Mouse (Mus musculus): ENCODE measurements around the gene Itpkb. TPM values are rescaled to one million over a fixed set of nuclear protein-coding genes. Genes with fewer than 3 reads are reported as not detected.

Gene Itpkb
- total and polyA plus RNA-seq, 3 experiments, result 4.2 to 14.4 (median 10.6) TPM

GRCm38 (mm10) chr1:180403694-180404606, 73.7 kb downstream of the Itpkb start (continued):
- TF ChIP-seq RAD21 (IDR thresholded peaks at IDR 0.05; ENCODE audit: low read depth, low read length), result no peak; the same call in 1 of the 2 replicates
- no peak for TF ChIP-seq USF2 (conservative IDR thresholded peaks at IDR 0.05; ENCODE audit: low read depth, low read length)
- TF ChIP-seq MAZ (IDR thresholded peaks at IDR 0.05; ENCODE audit: low read depth, low read length), result no peak

- TF ChIP-seq RCOR1 (conservative IDR thresholded peaks at IDR 0.05; ENCODE audit: low read depth, low read length), result no peak
- no peak for TF ChIP-seq TBP (conservative IDR thresholded peaks at IDR 0.05; ENCODE audit: low read depth, low read length)
- TF ChIP-seq SMC3 (IDR thresholded peaks at IDR 0.05; ENCODE audit: low read depth, low read length), result no peak
- no peak for TF ChIP-seq POLR2A (IDR thresholded peaks at IDR 0.05; ENCODE audit: low read depth, low read length)
- TF ChIP-seq MEF2A (IDR thresholded peaks at IDR 0.05; ENCODE audit: borderline replicate concordance, low read depth, low read length), result no peak
- no peak for TF ChIP-seq POLR2AphosphoS2 (IDR thresholded peaks at IDR 0.05; ENCODE audit: low read depth, low read length)
- TF ChIP-seq ZNF384 (IDR thresholded peaks at IDR 0.05; ENCODE audit: low read depth, low read length), result no peak
- TF ChIP-seq USF2 (conservative IDR thresholded peaks at IDR 0.05; ENCODE audit: low read depth, low read length), result no peak
- TF ChIP-seq IRF4 (IDR thresholded peaks at IDR 0.05; ENCODE audit: low read depth, low read length), result no peak
- TF ChIP-seq MYC (IDR thresholded peaks at IDR 0.05; ENCODE audit: low read depth, low read length), result no peak
- no peak for TF ChIP-seq ZC3H11A (IDR thresholded peaks at IDR 0.05; ENCODE audit: low read depth, low read length)
- no peak for TF ChIP-seq USF1 (IDR thresholded peaks at IDR 0.05; ENCODE audit: low read depth, low read length)
- TF ChIP-seq UBTF (IDR thresholded peaks at IDR 0.05; ENCODE audit: low read depth, low read length), result no peak
- TF ChIP-seq HCFC1 (IDR thresholded peaks at IDR 0.05; ENCODE audit: low read depth, low read length), result no peak
- no peak for TF ChIP-seq NRF1 (IDR thresholded peaks at IDR 0.05; ENCODE audit: low read depth, low read length)
- no peak for TF ChIP-seq SIN3A (IDR thresholded peaks at IDR 0.05; ENCODE audit: low read length)
- no peak overlapping the region for H3K4me3 ChIP-seq (replicated peaks in 1 of 3; ENCODE audit: low read depth in 2 of 3, low read length in 2 of 3, poor library complexity in 1 of 3)
- H3K4me2 ChIP-seq (ENCODE audit: insufficient read depth, low read depth, poor library complexity, severe bottlenecking), result no peak overlapping the region
- peaks cover 3% of the 10 kb centered on the region; the same call in 1 of the 2 replicates for H3K79me2 ChIP-seq (replicated peaks; ENCODE audit: control insufficient read depth, extremely low read depth, insufficient read depth, poor library complexity, severe bottlenecking)
- peaks cover 50 to 94% of the 10 kb centered on the region in 2 experiments for H3K4me1 ChIP-seq (ENCODE audit: control insufficient read depth in 1 of 2, insufficient read depth in 2 of 2)
- H3K36me3 ChIP-seq (replicated peaks in 1 of 2; ENCODE audit: control insufficient read depth in 1 of 2, insufficient read depth in 1 of 2, low read length in 1 of 2), result peaks cover 0 to 3% of the 10 kb centered on the region in 2 experiments
- no peaks in the 10 kb centered on the region for H3K27me3 ChIP-seq (replicated peaks)
- peak overlapping the region; percentile 78; the same call in 1 of the 2 replicates for H3K27ac ChIP-seq (ENCODE audit: insufficient read depth, low read depth)
- no peak for DNase-seq (ENCODE audit: extremely low read depth)
- dilution Hi-C loops (cut with MboI; ENCODE audit: extremely low pct_ligation_motif_present, extremely low pct_unique_long_range_greater_than_20kb, low sequenced_read_pairs) (no loop called here), in situ Hi-C loops (cut with MboI; ENCODE audit: low pct_ligation_motif_present, low pct_unique_long_range_greater_than_20kb, low sequenced_read_pairs) (loop anchor here (5.0 to 25.0 kb wide), 3 partner anchors 70 to 542 kb away; partner anchors contain the start of gene Itpkb)
- H3K9ac ChIP-seq (ENCODE audit: insufficient read depth, low read depth), result no peak overlapping the region
- no peaks in the 10 kb centered on the region for H3K9me3 ChIP-seq (replicated peaks; ENCODE audit: low read length)
Measured at GRCm38 (mm10) chr1:180404706-180405105, 74.4 kb downstream of the Itpkb start.

Measured in CH12.LX (cell line).